Mouse (Mus musculus) liver, embryonic 14.5 days (tissue): ENCODE measurements around the gene Tmem62.

Experiments
- CTCF ChIP-seq: IDR thresholded peaks from 2 replicates; pipeline ENCODE4 v1.5.1; 2016; ENCODE audit warnings: antibody characterized with exemption, low read depth, control low read depth
- EP300 ChIP-seq: IDR thresholded peaks from 2 replicates; pipeline ENCODE4 v1.6.1; 2016; ENCODE audit warnings: antibody characterized with exemption, low read depth

GRCm38 (mm10) chr2:121017151-121017550 is 40.3 kb downstream of the Tmem62 start:
- TF ChIP-seq CTCF (no peak), EP300 (no peak)
